Mouse (Mus musculus) left cerebral cortex, adult 2 months (tissue): ENCODE measurements around the gene Chit1. TPM values are rescaled to one million over a fixed set of nuclear protein-coding genes. Genes with fewer than 3 reads are reported as not detected.

ENCODE experiments used
- DNase-seq, 2 experiments: peaks; one replicate each; pipeline ENCODE4 v3.0.0; 2021 to 2022; ENCODE audit warnings: low spot score in 2 of 2, mixed read lengths in 1 of 2; ENCODE audit errors: extremely low spot score in 1 of 2
- H3K27ac ChIP-seq: fragments of 200-600 bp; 2 replicates; pipeline ENCODE4 v1.8.1; 2022
- H3K4me3 ChIP-seq: fragments of 200-600 bp; 2 replicates; pipeline ENCODE4 v1.8.1; 2022
- CTCF ChIP-seq: fragments of 200-600 bp; IDR thresholded peaks from 2 replicates; pipeline ENCODE4 v1.8.1; 2022; ENCODE audit warnings: antibody characterized with exemption, mild to moderate bottlenecking, moderate library complexity
- intact Hi-C: fragments of 180-260 bp; cut with DNase I; formaldehyde crosslinking; loops from one replicate; pipeline ENCODE4 v1.15.1; 2025
- long read RNA-seq, 2 experiments: library from polyadenylated mRNA; stranded (forward); transcript quantifications; one replicate each; pipeline ENCODE4 v2.0.0; 2021; ENCODE audit warnings: borderline mapping rate in 2 of 2
- total RNA-seq, 2 experiments: library from RNA; stranded (reverse); gene quantifications; 2 replicates each; pipeline ENCODE4 v1.2.3; 2021

The Chit1 gene
- not detected for total RNA-seq
- long read RNA-seq, experiment 1: 0 reads
- long read RNA-seq, experiment 2, partial matches to known transcripts: 1 of 1 reads
- long read RNA-seq, experiment 2, other reads (novel, unspliced or antisense): 0 of 1 reads

DNA sequence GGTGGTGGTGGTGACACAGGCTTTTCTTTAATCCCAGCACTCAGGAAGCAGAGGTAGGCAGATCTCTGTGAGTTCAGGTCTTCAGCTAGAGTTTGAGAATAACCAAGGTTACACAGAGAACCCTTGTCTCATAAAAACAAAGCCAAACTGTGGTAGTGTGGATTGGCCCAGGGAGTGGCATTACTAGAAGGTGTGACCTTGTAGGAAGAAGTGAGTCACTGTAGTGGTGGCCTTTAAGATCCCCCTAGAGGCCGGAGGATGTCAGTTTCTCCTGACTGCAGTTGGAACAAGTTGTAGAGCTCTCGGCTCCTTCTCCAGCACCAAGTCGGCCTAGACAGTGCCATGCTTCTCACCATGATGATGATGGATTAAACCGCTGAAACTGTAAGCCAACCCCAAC lies at the start of gene Chit1:
Chit1 (plus strand) TSS at position 264 of the 400 bp plus-strand sequence.
- TF ChIP-seq CTCF: no peak
- intact Hi-C loops: no loop called here
- no peak for DNase-seq
- Histone ChIP-seq H3K4me3 (no peak within 1 kb of the TSS), H3K27ac (no peak within 1 kb of the TSS)

- intact Hi-C loops: loop anchor here (1.0 kb wide), 1 partner anchor 34 kb away; no protein-coding TSS in a partner anchor
- no peak for TF ChIP-seq CTCF
- DNase-seq: no peak
- H3K27ac ChIP-seq: peak overlapping the region; percentile 32; the same call in 1 of the 2 replicates
- no peak overlapping the region for H3K4me3 ChIP-seq
Observed at GRCm38 (mm10) chr1:134061915-134062314, 49.1 kb upstream of the Chit1 start.

GRCm38 (mm10) chr1:134062411-134063085 lies 48.5 kb upstream of the Chit1 start:
- no peak for TF ChIP-seq CTCF
- Histone ChIP-seq H3K4me3 (0 out of 2 replicates have a peak overlapping the region, but pooled peaks have one; percentile 1), H3K27ac (peak overlapping the region; percentile 79)
- peak in 1 of 2 experiments; percentile 49 for DNase-seq
- intact Hi-C loops: loop anchor here (1.0 kb wide), 2 partner anchors 16 to 34 kb away; no protein-coding TSS in a partner anchor

- H3K4me3 ChIP-seq: 0 out of 2 replicates have a peak overlapping the region, but pooled peaks have one; percentile 1
- intact Hi-C loops: loop anchor here (1.0 kb wide), 1 partner anchor 15 kb away; no protein-coding TSS in a partner anchor
- no peak for TF ChIP-seq CTCF
- DNase-seq: peak; percentile 58 to 60
- H3K27ac ChIP-seq: peak overlapping the region; percentile 79
Observed at GRCm38 (mm10) chr1:134063086-134063772, 47.8 kb upstream of the Chit1 start.

DNA sequence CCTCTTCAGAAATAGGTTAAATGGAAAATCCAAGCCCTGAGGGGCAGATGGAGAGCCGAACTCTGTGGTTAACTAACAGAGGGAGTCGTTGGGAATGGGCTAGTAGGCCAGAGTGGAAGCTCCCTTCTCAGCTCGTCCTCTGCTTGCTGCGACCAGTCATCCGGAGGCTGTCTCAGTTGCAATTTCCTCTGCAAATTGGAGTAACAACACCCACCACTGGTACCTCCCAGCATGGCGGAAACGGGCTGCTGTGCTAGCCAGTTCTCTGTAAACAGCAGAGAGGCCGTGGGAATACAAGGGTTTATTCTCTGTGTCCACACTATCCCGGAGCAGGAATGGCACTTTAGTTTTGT lies 47.3 kb upstream of the Chit1 start:
- no peak for DNase-seq
- intact Hi-C loops: loop anchor here (1.0 kb wide), 1 partner anchor 15 kb away; no protein-coding TSS in a partner anchor
- TF ChIP-seq CTCF: no peak
- H3K4me3 ChIP-seq: no peak overlapping the region
- peak overlapping the region; percentile 79 for H3K27ac ChIP-seq

DNA sequence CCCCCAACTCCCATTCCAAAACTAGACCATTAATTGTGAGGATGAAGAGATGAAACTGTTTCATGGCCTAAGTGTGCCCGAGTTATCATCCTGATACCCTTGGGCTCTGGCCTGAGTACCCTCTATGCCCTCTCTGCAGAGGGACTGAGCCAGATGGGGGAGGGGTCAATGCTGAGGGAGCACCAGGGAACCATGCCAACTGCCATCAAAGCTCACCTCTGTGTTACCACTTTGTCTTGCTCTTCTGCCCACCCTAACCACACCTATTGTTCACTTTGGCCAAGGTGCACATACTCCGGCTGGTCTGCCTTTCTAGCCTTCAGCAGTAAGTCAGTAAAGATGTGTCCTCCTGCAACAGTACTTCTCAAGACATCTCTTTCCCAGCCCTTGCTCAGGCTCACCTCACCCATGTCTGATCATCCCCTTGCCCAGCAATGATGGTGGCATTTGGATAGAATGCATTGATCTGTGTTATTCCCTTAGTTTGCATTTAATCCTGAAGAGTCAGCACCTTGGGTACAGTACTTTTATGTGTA lies 46.7 kb upstream of the Chit1 start:
- Histone ChIP-seq H3K27ac (peak overlapping the region; percentile 79), H3K4me3 (no peak overlapping the region)
- no peak for DNase-seq
- no peak for TF ChIP-seq CTCF
- intact Hi-C loops: no loop called here

GRCm38 (mm10) chr1:134065241-134065809 lies 45.7 kb upstream of the Chit1 start:
- DNase-seq: no peak
- H3K4me3 ChIP-seq: no peak overlapping the region
- intact Hi-C loops: no loop called here
- TF ChIP-seq CTCF: no peak
- peak overlapping the region; percentile 12; the same call in 1 of the 2 replicates for H3K27ac ChIP-seq

DNA sequence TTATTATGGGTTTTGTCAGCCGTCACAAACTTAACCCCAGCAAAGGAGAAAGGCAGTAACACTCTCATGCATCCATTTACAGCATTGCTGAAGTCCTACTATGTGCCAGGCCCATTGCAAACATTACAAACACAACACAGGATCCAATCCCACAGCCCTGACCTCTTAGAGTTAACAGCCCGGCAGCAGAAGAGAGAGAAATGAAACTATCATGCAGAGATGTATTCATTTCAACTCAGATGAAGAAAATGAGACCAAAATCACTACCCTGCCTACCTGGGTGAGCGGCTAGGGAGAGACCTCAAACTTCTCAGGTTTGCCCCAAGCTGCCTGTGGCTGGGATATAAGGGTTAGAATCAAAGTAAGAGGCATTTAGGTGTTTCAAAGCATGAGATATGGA lies 44.5 kb upstream of the Chit1 start:
- DNase-seq: no peak
- Histone ChIP-seq H3K27ac (no peak overlapping the region), H3K4me3 (no peak overlapping the region)
- no peak for TF ChIP-seq CTCF
- intact Hi-C loops: no loop called here

GRCm38 (mm10) chr1:134067143-134067619 lies 43.9 kb upstream of the Chit1 start:
- intact Hi-C loops: no loop called here
- no peak for DNase-seq
- Histone ChIP-seq H3K4me3 (no peak overlapping the region), H3K27ac (no peak overlapping the region)
- TF ChIP-seq CTCF: no peak

GRCm38 (mm10) chr1:134070099-134070669 lies 40.9 kb upstream of the Chit1 start:
- Histone ChIP-seq H3K4me3 (no peak overlapping the region), H3K27ac (no peak overlapping the region)
- no peak for DNase-seq
- intact Hi-C loops: no loop called here
- TF ChIP-seq CTCF: no peak

DNA sequence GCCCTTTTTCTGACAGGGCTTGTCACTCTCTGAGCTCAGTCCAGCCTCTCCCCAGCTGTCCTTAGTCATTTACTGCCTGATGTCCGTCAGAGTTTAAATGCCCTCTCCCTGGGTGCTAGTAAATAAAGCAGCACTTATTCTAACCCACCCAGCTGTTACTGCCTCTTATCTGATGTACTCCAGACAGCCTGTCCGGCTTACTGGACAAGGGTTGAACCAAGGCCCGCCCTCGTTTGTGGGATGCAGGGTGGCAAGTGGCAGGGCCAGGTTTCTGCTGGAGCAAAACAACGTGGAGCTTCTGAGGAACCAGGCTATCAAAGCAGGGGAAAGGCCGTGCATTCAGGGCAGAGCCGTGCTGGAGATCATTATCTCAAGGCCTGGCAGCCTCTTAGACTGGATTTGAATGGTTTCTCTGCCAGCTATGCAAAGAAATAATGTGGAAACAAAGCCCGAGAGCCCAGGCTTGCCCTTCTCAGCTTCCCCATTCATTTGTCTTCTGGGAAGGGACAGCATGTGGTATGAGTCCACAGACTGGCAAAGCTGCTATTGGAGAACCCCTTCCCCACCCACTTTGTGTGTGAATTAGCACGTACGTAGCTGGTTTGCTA lies 39.5 kb upstream of the Chit1 start:
- intact Hi-C loops: no loop called here
- Histone ChIP-seq H3K4me3 (no peak overlapping the region), H3K27ac (no peak overlapping the region)
- TF ChIP-seq CTCF: no peak
- no peak for DNase-seq
